Mouse (Mus musculus): ENCODE results near the gene Wiz.

- TF ChIP-seq EP300 (IDR thresholded peaks at IDR 0.05; ENCODE audit: low read depth) (no peak), CTCF (IDR thresholded peaks at IDR 0.05; ENCODE audit: low read depth) (no peak)
Observed at GRCm38 (mm10) chr17:32313892-32314291, 75.3 kb downstream of the Wiz start.

All from liver, postnatal 0 days (tissue).